Mouse (Mus musculus): ENCODE measurements around the gene Ildr1.

Gene Ildr1

GRCm38 (mm10) chr16:36693818-36694413 lies at the start of gene Ildr1:
Ildr1 (plus strand) TSS chr16:36693978.
- peak; percentile 69 for DNase-seq

- no peak for DNase-seq
Observed at GRCm38 (mm10) chr16:36645124-36645523, 48.7 kb upstream of the Ildr1 start.

- DNase-seq, result no peak
Observed at GRCm38 (mm10) chr16:36649304-36649703, 44.5 kb upstream of the Ildr1 start.

GRCm38 (mm10) chr16:36650511-36650910 lies 43.3 kb upstream of the Ildr1 start:
- DNase-seq, result no peak

GRCm38 (mm10) chr16:36651174-36651766 lies 42.5 kb upstream of the Ildr1 start:
- no peak for DNase-seq

- DNase-seq, result no peak
Observed at GRCm38 (mm10) chr16:36655199-36655598, 38.6 kb upstream of the Ildr1 start.

GRCm38 (mm10) chr16:36655910-36656309 lies 37.9 kb upstream of the Ildr1 start:
- no peak for DNase-seq

GRCm38 (mm10) chr16:36661330-36661729 lies 32.4 kb upstream of the Ildr1 start:
- DNase-seq, result no peak

- DNase-seq, result no peak
Observed at GRCm38 (mm10) chr16:36663484-36663883, 30.3 kb upstream of the Ildr1 start.

GRCm38 (mm10) chr16:36665782-36666181 lies 28.0 kb upstream of the Ildr1 start, which contains the start of gene Cd86:
Cd86 (minus strand) TSS chr16:36666081.
- DNase-seq, result no peak

- no peak for DNase-seq
Observed at GRCm38 (mm10) chr16:36666448-36667017, 27.2 kb upstream of the Ildr1 start.

- no peak for DNase-seq
Observed at GRCm38 (mm10) chr16:36670590-36670989, 23.2 kb upstream of the Ildr1 start.

- no peak for DNase-seq
Observed at GRCm38 (mm10) chr16:36673196-36673595, 20.6 kb upstream of the Ildr1 start.

GRCm38 (mm10) chr16:36674457-36675204 lies 19.1 kb upstream of the Ildr1 start:
- no peak for DNase-seq

GRCm38 (mm10) chr16:36675304-36675703 lies 18.5 kb upstream of the Ildr1 start:
- DNase-seq, result no peak

GRCm38 (mm10) chr16:36675902-36676301 lies 17.9 kb upstream of the Ildr1 start:
- no peak for DNase-seq

GRCm38 (mm10) chr16:36681829-36682228 lies 11.9 kb upstream of the Ildr1 start:
- DNase-seq, result no peak

- DNase-seq, result no peak
Observed at GRCm38 (mm10) chr16:36684325-36684918, 9.4 kb upstream of the Ildr1 start.

- DNase-seq, result no peak
Observed at GRCm38 (mm10) chr16:36688076-36688475, 5.7 kb upstream of the Ildr1 start.

GRCm38 (mm10) chr16:36691484-36691883 lies 2.3 kb upstream of the Ildr1 start:
- DNase-seq, result no peak

GRCm38 (mm10) chr16:36694798-36695290 lies 1.1 kb downstream of the Ildr1 start:
- DNase-seq, result no peak

GRCm38 (mm10) chr16:36697331-36697730 lies 3.6 kb downstream of the Ildr1 start:
- no peak for DNase-seq

GRCm38 (mm10) chr16:36700484-36700883 lies 6.7 kb downstream of the Ildr1 start:
- DNase-seq, result no peak

All from kidney, postnatal 10 days (tissue).